Mouse (Mus musculus): ENCODE measurements around the gene G3bp2.
A peak's percentile ranks its signal among the peaks of the same experiment; 100 is the strongest.

The G3bp2 gene

DNA sequence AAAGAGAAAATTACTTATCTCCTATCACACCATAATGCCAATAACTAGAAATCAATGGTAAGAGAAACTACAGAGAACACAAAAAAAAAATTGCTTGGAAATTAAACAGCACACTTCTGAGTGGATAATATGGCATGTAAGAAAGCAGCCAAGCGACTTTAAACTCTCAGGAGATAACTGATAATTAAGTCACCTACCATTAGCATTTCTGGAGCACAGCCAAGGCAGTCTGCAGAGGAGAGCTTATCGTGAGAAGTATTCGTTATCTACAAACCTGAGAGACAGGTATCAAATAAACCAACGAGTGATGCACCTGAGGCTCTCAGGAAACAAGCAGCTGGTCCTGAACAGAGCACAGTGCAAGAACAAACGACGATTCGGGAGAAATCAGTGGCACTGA is 71.8 kb downstream of the G3bp2 start:
- no peak for DNase-seq (ENCODE audit: low spot score in 2 of 2)

DNA sequence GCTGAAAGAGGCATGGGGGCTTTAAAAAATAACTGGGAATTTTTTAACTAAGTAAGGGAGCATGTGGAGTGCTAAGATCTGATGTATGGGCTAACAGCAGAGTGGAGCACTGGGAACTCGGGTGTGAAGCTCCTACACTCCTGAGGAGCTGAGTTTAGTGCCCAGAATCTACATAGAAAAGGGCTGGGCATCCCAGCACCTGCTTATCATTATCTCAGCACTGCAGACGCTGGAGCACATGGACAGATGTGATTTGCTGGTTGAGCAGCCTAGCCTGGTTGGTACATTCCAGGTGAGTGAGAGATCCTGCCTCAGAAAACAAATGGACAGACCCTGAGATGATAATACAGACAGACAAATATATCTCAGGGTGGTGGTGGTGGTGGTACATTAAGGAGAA is 73.7 kb downstream of the G3bp2 start:
- DNase-seq (ENCODE audit: low spot score in 2 of 2) = no peak

DNA sequence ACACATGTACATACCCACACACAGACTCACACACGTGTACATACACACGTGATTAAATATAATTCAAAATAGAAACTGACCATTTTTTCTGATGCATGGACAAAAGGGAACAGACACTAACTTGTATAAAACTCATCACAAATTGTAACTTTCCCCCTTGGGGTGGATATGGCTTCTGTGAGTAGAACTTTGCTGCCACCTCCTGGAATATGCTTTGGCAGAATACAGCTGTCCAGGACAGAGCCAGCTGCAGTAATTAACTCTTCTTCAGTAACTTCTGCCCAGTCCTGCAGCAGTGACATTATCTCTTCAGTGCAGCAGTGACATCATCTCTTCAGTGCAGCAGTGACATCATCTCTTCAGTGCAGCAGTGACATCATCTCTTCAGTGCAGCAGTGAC is 80.5 kb downstream of the G3bp2 start:
- DNase-seq (ENCODE audit: low spot score in 2 of 2) = peak; percentile 36 to 39

All from spleen, postnatal 36 days (tissue).